Mouse (Mus musculus): ENCODE measurements around the gene Ndufv2.
"Not testable (repeated sequence)": the region's sequence is repeated elsewhere in the genome, so short reads cannot be mapped to it uniquely, and the experiment has no call there.

The Ndufv2 gene

DNA sequence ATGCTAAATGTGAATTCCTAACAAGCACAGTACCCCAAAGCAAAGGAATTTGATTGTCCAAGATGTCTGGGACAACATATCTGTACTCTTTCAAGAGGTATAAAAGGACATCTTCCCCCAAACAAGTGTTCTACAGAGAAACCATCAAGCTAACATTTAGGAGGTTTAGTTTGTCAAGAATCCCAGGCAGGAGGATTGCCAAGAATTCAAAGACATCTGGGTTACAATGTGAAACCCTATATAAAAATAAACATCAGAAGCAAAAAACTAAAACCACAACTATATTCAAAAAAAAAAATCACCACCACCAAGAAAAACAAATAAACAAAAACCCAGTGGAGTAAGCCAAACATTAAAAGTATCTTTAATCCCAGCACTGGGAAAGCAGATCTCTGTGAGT is 11.1 kb downstream of the Ndufv2 start:
- in situ Hi-C loops (cut with MboI; ENCODE audit: low sequenced_read_pairs), result no loop called here

DNA sequence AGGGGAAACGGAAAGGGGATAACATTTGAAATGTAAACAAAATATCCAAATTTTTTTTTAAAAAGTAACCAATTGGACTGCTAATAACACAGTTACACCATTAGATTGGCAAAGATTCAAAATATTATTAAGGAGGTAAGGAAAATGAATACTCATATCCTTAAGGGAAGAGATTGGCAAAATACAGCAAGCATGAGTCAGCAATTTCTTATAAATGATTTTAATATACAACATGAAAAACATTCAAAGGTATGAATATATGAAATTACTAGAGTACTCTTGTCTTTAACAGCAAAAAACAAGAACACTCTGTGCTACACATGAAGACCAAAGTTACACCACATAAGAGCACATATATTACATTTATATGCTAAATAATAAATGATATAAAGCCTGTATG is 16.3 kb downstream of the Ndufv2 start:
- in situ Hi-C loops (cut with MboI; ENCODE audit: low sequenced_read_pairs), result no loop called here

DNA sequence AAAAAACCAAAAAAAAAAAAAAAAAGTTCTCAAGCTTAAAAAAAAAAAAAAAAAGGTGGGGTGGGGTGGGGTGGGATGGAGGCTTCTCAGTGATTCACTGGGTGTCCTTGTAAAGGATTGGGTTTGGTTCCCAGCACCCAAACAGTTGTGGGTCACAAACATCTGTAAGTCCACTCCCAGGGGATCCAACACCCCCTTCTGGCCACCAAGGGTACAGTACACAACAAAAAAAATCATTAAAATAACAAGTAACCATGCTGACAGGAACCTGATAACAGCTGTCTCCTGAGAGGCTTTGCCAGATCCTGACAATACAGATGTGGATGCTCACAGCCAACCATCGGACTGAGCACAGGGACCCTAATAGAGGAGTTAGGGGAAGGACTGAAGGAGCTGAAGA is 16.9 kb downstream of the Ndufv2 start:
- in situ Hi-C loops (cut with MboI; ENCODE audit: low sequenced_read_pairs), result no loop called here

DNA sequence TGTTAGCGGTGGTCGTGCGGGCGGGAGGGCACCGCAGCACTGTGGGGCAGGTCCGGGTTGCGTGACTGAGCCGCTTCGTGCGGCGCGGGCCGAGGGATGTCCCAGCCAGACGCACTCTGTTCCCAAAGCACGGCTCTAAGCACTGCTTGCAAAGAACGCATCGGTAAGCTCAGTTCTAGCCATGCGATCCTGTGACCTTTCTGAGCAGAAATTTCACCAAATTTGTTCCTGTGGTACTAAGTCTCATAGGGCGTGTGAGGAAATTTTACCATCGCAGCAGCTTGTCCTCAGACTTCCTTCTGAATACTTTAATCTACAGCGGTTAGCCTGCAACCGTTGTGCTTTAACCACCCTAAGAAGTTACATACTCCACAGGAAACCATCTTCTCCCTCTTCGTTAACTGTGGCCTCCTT is 23.9 kb downstream of the Ndufv2 start:
- in situ Hi-C loops (cut with MboI; ENCODE audit: low sequenced_read_pairs), result no loop called here

DNA sequence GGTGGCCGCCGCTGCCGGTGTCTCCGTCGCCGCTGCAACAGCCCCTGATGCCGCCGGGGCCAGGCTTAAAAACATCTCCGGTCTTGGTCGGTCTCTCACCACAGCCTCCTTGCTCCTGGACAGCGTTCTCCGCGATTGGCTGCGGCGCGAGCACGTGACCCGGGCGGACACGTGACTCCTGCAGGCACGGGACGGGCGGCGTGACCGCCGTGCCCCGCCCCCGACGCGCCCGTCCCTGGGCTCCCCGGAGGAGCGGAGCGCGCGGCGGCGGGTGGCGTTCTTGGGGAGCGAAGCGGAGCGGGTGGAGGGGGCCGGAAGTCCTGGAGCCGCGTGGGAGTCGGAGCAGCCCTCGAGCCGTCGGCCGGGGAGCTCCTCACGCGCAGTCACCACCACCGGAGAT is 24.4 kb downstream of the Ndufv2 start, which contains the start of gene Ankrd12:
Gene Ankrd12 (minus strand): TSS at position 156 of the 400 bp plus-strand sequence.
- in situ Hi-C loops (cut with MboI; ENCODE audit: low sequenced_read_pairs), result no loop called here

DNA sequence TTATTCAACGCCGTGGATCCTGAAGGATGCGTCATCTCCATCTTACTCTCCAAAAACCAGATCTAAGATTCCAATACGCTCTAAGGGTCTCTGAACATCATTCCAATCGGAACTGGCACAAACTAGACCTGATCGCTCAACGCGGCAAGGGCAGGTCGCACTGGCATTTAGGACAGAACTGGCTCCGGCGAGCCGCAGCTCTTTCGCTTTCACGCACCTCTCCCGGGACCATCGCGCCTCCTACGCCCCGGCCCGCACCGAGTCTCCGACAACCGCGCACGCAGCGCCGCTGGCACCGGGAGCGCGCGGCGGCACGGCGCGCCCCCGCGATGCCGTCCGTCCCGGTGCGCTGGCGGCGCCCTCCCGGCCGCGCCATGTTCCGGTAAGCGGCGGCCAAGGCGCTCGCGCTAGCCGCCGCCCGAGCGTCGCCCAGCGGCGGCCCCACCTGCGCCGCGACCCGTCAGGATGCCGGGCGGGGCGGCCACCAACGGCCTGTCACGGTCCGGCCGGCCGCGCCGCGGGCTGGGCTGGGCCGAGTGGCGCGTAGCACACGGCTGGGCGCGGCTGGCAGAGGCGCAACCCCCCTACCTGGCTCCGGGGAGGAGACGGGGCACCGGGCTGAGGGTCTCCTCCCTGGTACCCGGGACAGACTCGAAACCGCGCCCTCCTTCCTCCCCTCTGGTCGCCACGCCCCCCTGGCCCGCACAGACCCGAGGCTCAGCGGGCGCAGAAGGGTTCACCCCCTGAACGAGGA is 25.0 kb downstream of the Ndufv2 start:
- in situ Hi-C loops (cut with MboI; ENCODE audit: low sequenced_read_pairs), result no loop called here

DNA sequence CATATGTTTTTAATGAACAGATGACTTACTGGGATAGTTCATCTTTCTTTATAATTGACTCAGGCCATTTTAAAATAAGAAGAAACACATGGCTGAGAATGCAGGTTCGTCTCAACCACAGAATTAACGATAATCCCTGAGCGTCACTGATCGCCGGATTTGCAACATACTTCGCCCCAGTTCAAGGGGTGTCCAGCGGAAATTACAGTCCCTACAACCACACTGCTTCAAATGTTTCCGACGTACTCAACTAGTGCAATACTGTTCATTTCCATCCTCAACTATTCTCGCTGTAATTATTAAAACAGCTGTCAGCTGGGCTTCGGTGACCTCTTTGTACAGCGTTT is 25.6 kb downstream of the Ndufv2 start:
- in situ Hi-C loops (cut with MboI; ENCODE audit: low sequenced_read_pairs), result no loop called here

DNA sequence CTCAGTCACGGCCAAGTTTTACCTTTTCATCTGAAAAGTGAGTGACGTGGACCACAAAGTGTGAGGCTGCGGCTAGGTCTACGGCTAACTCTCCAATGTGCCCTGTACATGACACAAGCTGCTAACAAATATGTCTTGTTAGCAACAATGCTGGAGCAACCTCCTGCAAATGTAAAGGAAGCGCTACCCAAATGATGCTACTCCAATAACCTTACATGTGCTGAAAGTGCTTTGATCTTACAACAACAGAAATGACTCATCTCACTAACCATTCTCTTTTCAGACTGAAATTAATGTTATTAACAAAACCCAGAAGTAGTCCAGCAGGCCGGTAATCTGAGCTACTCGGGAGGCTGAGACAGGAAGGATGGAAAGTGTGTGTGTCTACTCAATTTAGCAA is 27.4 kb downstream of the Ndufv2 start:
- in situ Hi-C loops (cut with MboI; ENCODE audit: low sequenced_read_pairs), result no loop called here

DNA sequence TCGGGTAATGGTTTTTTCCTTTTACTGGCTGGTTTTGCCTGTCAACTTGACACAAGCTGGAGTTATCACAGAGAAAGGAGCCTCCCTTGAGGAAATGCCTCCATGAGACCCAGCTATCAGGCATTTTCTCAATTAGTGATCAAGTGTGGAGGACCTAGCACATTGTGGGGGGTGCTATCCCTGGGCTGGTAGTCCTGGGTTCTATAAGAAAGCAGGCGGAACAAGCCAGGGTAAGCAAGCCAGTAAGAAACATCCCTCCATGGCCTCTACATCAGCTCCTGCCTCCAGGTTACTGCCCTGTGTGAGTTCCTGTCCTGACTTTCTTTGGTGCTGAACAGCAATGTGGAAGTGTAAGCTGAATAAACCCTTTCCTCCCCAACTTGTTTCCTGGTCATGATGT is 32.3 kb downstream of the Ndufv2 start:
- in situ Hi-C loops (cut with MboI; ENCODE audit: low sequenced_read_pairs), result not testable (repeated sequence)

DNA sequence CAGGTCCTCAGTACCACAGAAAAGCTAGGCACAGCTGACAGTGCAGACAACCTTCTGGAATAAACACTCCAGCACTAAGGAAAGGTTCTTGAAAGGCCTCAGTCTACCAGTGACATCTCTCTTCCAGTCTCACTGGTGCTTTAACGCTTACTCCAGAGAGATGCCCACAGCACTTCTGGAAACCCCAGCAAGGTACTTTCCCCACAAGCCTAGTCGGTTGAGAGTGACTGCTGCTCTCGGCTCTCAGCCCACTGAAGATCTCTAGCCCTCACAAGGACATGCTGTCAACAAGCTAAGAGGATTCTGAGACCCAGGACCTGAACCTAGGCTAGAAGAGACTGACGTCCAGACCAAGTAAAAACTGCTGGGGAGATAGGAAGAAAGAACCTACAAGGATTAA is 36.2 kb downstream of the Ndufv2 start:
- in situ Hi-C loops (cut with MboI; ENCODE audit: low sequenced_read_pairs), result no loop called here

DNA sequence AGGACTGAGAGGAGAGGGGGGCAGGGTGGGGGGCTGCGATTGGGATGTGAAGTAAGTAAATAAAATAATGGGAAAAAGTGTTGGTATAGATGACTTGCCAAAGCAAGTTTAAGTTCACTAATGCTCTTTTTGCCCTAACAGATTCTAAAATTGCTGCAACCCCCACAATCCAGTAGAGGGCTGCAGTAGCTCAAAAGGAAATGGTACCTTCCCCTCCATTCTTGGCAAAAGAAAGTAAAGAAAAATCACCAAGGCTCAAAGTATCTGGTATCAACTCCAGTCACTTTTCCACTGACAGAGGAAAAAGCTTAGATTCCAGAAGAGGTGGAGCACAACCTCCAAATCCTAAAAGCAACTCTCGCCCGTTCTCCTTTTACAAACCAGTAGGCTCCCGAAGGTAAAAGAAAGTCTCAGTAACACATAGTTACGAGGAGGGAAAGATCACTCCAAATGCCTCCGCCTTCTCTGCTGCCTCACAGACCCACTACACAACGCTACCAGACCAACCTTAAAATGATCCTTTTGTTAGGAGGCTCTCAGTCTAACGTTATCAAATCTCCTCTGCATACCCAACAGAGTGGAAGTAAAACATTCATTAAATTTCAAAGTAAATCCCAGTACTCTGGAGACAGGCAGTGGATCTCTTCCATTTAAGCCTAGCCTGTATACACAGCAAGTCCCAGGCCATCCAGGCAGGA is 40.0 kb downstream of the Ndufv2 start:
- in situ Hi-C loops (cut with MboI; ENCODE audit: low sequenced_read_pairs), result no loop called here

DNA sequence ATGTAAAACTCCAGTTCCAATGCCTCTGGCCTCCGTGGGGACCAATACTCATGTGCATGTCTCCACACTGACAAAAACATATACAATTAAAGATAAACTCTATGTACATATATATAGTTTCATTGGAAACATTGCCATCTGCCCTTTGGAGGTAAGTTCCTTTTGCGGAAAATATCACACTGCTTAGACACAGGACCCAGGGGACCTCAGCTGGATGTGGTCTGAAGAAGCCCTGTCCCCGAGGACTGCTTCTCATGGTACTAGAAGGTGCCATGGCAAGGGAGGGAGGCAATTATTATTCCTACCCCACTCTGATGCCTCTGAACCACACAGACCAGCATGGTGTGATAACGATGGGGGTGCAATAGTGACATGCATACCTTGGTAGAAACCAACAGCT is 43.2 kb downstream of the Ndufv2 start:
- in situ Hi-C loops (cut with MboI; ENCODE audit: low sequenced_read_pairs), result no loop called here

DNA sequence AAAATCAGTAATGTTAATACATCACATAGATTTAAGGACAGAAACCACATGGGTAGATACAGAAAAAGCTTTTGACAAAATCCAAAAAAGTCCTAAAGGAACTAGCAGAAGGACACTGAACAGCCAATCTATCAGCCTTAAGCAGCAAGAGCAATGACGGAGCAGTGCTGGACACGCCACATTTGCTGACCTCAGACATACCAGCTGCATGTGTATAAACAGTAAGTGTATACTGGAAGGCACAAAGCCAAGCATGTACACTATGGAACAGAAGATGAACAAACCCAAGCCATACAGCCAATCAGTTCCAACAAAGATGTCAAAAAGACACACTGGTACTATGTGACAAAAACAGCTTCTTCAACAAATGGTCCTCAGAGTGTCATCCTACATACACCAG is 44.2 kb downstream of the Ndufv2 start:
- in situ Hi-C loops (cut with MboI; ENCODE audit: low sequenced_read_pairs), result no loop called here

DNA sequence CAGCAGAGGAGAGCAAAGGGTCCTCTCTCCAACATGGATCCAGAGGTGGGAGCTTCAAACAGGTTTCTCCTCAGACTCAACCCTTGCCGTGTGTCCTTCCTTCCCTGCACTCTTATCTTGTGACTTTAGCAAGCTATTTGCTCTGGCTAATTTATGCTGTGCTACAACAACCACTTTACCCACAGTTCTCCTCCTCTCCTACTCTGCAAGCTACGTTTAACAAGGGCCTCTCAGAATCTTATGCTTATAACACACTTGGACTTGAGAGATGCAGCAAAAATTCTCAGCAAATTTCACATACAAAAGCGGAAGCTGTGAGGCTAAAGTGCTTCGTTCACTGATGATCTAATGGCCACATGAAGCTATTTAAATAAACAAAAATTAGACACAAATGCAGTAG is 48.0 kb downstream of the Ndufv2 start:
- in situ Hi-C loops (cut with MboI; ENCODE audit: low sequenced_read_pairs), result no loop called here

DNA sequence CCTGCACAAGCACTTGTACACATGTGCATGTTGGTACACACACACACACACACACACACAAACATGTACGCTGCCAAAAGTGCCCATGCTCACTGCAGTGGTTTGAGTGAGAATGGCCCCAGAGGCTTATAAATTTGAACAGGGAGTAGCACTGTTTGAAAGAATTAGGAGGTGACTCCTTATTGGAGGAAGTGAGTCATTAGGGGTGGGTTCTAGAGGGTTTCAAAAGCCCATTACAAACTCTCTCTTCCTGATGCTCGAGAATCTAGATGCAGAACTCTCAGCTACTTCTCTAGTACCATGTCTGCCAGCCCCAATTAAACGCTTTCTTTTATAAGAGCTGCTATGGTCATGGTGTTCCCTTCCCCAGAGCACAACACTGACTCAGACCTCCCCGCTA is 52.6 kb downstream of the Ndufv2 start:
- in situ Hi-C loops (cut with MboI; ENCODE audit: low sequenced_read_pairs), result no loop called here

DNA sequence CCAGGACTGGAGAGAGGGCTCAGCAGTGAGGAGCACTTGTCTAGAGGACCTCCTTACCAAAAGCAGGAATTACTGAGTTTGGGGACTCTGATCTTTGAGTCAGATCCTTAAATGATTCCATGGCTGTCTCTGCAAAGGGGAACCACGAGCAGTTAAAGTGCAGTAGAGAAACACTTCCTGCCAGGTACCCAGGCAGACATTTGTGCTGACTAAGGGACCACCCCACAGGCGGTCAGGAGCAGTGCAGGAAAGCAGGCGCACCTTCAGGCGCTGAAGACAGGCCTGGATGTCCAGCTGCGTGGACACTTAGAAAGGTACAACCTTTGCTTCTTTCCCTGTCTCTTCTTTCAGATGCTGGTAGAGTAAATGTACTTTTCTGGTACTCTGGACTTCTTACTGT is 53.2 kb downstream of the Ndufv2 start:
- in situ Hi-C loops (cut with MboI; ENCODE audit: low sequenced_read_pairs), result no loop called here

DNA sequence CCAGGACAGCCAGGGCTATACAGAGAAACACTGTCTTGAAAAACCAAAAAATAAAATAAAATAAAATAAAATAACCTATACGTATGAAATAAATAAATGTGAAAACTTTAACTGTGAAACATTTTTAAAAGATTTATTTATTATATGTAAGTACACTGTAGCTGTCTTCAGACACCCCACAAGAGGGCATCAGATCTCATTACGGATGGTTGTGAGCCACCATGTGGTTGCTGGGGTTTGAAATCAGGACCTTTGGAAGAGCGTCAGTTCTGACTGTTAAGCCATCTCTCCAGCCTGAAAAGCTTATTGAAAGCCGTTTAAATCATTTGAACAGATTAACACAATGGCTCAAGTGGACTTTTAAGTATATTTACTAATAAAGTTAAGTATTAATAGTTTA is 57.7 kb downstream of the Ndufv2 start:
- in situ Hi-C loops (cut with MboI; ENCODE audit: low sequenced_read_pairs), result not testable (repeated sequence)

DNA sequence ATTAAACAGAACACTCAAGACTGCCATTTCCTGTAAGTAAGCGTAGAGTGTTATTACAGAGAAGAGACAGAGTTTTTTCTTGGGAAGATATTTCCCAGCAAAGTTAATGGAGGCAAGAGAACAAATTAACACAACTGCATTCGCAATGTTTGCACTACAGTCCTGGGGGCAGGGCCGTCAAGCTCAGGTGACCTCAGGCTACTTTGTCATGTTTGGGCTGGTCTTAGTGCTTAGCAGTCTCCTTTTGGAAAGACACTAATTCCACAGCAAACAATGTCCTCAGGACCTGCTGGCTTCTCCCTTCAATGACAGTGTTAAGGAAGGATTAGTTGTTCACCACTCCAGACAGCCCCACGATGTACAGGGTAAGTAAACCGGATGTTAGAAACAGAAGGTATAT is 60.3 kb downstream of the Ndufv2 start:
- in situ Hi-C loops (cut with MboI; ENCODE audit: low sequenced_read_pairs), result no loop called here

DNA sequence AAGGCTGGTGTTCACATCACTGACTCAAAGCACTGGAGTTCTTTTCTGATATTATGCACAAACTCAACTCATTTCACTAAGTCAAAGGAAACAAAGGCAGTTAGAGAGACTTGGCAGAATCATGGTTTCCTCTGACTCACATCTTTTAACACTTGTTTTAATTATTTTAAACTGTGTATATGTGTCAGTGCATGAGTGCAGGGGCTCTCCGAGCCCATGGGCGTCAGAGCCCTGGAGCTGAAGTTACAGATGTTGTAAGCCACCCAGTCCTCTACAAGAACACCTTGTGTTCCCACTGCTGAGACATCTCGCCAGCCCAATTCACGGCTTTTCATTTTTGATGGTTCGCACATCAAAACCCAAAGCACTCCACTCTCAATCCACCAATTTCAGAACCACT is 68.1 kb downstream of the Ndufv2 start:
- in situ Hi-C loops (cut with MboI; ENCODE audit: low sequenced_read_pairs), result no loop called here

DNA sequence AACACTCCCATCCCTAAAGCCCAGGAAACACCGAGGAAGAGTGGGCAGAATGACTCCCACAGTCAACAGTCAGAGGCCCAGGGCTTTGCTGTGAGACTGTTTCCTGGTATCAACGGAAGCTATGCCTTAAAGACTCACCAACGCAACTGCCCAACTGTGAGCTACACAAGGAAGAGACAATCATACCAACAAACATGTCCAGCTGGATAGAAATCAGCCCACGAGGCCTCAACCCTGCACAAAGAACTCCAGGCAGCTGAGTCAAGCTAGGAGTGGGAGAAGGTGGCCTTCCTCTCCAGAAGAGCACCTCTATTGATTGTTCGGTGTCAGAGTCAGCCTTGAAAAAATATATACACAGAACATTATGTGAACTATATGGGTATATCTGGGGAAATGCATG is 69.4 kb downstream of the Ndufv2 start:
- in situ Hi-C loops (cut with MboI; ENCODE audit: low sequenced_read_pairs), result no loop called here
